Mouse (Mus musculus): Measurements from ENCODE around the gene Hmx1.

- TF ChIP-seq CTCF (IDR thresholded peaks at IDR 0.05; ENCODE audit: low read depth, low read length) (no peak), POLR2A (IDR thresholded peaks at IDR 0.05; ENCODE audit: extremely low read depth, insufficient read depth, low read length) (no peak)
These were observed 45.8 kb downstream of the Hmx1 start for GRCm38 (mm10) chr5:35434703-35435102.

All from liver, adult 2 months (tissue).